Mouse (Mus musculus): Measurements from ENCODE around the gene Crocc2. TPM values are rescaled to one million over a fixed set of nuclear protein-coding genes. Genes with fewer than 3 reads are reported as not detected.

The Crocc2 gene
- total and polyA plus RNA-seq, 3 experiments, result not detected

- no peak overlapping the region for H3K27ac ChIP-seq (ENCODE audit: insufficient read depth, low read depth)
- no peak for TF ChIP-seq IRF4 (IDR thresholded peaks at IDR 0.05; ENCODE audit: low read depth, low read length)
- no peak for TF ChIP-seq USF2 (conservative IDR thresholded peaks at IDR 0.05; ENCODE audit: low read depth, low read length)
- no peaks in the 10 kb centered on the region for H3K36me3 ChIP-seq (replicated peaks in 1 of 2; ENCODE audit: control insufficient read depth in 1 of 2, insufficient read depth in 1 of 2, low read length in 1 of 2)
- H3K9me3 ChIP-seq (replicated peaks; ENCODE audit: low read length), result no peaks in the 10 kb centered on the region
- no peaks in the 10 kb centered on the region for H3K79me2 ChIP-seq (replicated peaks; ENCODE audit: control insufficient read depth, extremely low read depth, insufficient read depth, poor library complexity, severe bottlenecking)
- H3K4me2 ChIP-seq (ENCODE audit: insufficient read depth, low read depth, poor library complexity, severe bottlenecking), result no peak overlapping the region
- peaks cover 93% of the 10 kb centered on the region for H3K27me3 ChIP-seq (replicated peaks)
- 0 out of 4 replicates have a peak, but pooled peaks cover 0 to 4% of the 10 kb centered on the region in 2 experiments for H3K4me1 ChIP-seq (ENCODE audit: control insufficient read depth in 1 of 2, insufficient read depth in 2 of 2)
- dilution Hi-C loops (cut with MboI; ENCODE audit: extremely low pct_ligation_motif_present, extremely low pct_unique_long_range_greater_than_20kb, low sequenced_read_pairs) (no loop called here), in situ Hi-C loops (cut with MboI; ENCODE audit: low pct_ligation_motif_present, low pct_unique_long_range_greater_than_20kb, low sequenced_read_pairs) (loop anchor here (25.0 kb wide), 1 partner anchor 536 kb away; no protein-coding TSS in a partner anchor)
- H3K4me3 ChIP-seq (replicated peaks in 1 of 3; ENCODE audit: low read depth in 2 of 3, low read length in 2 of 3, poor library complexity in 1 of 3), result no peak overlapping the region
- H3K9ac ChIP-seq (ENCODE audit: insufficient read depth, low read depth), result no peak overlapping the region
- DNase-seq (ENCODE audit: extremely low read depth), result no peak
Measured at GRCm38 (mm10) chr1:93175849-93176248, 7.3 kb downstream of the Crocc2 start.

DNA sequence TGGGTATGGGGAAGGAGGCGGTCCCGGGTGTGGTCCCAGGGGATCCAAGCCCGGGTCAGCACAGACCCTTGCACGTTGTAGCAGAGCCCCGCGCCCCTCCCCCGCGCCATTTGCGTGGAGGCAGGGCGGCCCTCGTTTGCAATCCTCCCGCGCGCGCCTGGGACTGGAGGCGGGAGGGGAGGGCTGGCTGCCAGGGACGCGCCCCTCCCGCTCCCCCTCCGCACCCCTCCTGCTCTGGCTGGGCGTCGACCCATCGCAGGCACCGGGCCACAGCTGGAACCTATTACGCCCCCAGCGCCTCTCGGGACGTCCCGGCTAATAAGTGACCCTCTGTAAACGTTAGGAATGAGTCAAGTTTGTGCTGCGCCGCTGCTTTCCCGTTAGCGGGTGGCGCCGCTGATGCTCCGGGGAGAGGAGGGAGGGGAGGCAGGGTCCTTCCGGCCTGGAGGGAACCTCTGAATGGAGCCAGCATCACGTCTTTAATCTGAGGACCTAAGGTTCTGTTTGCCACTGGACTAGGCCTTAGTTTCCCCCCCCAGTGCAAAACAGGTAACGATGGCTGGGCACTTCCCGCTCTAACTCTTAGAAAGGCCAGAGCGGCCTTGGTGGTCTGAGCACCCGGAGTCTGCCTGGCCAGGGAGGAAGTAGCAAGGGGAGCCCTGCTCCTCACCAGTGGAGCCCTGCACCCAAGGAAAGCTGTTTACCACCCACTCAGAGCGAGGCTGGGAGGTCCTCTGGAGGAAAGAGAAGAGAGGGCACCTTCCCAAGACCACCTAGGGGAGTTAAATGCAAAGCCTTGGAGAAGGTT lies 8.2 kb downstream of the Crocc2 start:
- no peak for TF ChIP-seq UBTF (IDR thresholded peaks at IDR 0.05; ENCODE audit: low read depth, low read length)
- no peak for TF ChIP-seq CHD1 (IDR thresholded peaks at IDR 0.05; ENCODE audit: low read depth, low read length)
- TF ChIP-seq USF2 (conservative IDR thresholded peaks at IDR 0.05; ENCODE audit: low read depth, low read length), result no peak
- TF ChIP-seq SIN3A (IDR thresholded peaks at IDR 0.05; ENCODE audit: low read length), result no peak
- no peak for TF ChIP-seq MAZ (IDR thresholded peaks at IDR 0.05; ENCODE audit: low read depth, low read length)
- TF ChIP-seq ZC3H11A (IDR thresholded peaks at IDR 0.05; ENCODE audit: low read depth, low read length), result no peak
- TF ChIP-seq TBP (conservative IDR thresholded peaks at IDR 0.05; ENCODE audit: low read depth, low read length), result no peak
- no peak for TF ChIP-seq CTCF (conservative IDR thresholded peaks at IDR 0.05 in 1 of 2, IDR thresholded peaks at IDR 0.05 in 1 of 2; ENCODE audit: low read depth in 2 of 2, low read length in 2 of 2)
- TF ChIP-seq TCF12 (IDR thresholded peaks at IDR 0.05; ENCODE audit: low read depth, low read length), result no peak
- TF ChIP-seq BHLHE40 (IDR thresholded peaks at IDR 0.05; ENCODE audit: low read depth, low read length), result no peak
- no peak for TF ChIP-seq MAX (IDR thresholded peaks at IDR 0.05; ENCODE audit: low read length)
- TF ChIP-seq ELF1 (IDR thresholded peaks at IDR 0.05; ENCODE audit: low read depth, low read length), result no peak
- no peak for TF ChIP-seq POLR2AphosphoS2 (IDR thresholded peaks at IDR 0.05; ENCODE audit: low read depth, low read length)
- no peak for TF ChIP-seq NRF1 (IDR thresholded peaks at IDR 0.05; ENCODE audit: low read depth, low read length)
- no peak for TF ChIP-seq JUN (IDR thresholded peaks at IDR 0.05; ENCODE audit: insufficient read depth, low read depth, low read length)
- no peak for TF ChIP-seq POLR2A (IDR thresholded peaks at IDR 0.05; ENCODE audit: low read depth, low read length)
- in situ Hi-C loops (cut with MboI; ENCODE audit: low pct_ligation_motif_present, low pct_unique_long_range_greater_than_20kb, low sequenced_read_pairs) (loop anchor here (25.0 kb wide), 1 partner anchor 536 kb away; no protein-coding TSS in a partner anchor), dilution Hi-C loops (cut with MboI; ENCODE audit: extremely low pct_ligation_motif_present, extremely low pct_unique_long_range_greater_than_20kb, low sequenced_read_pairs) (no loop called here)

More for the DNA sequence above, 8.2 kb downstream of the Crocc2 start:
- Histone ChIP-seq H3K4me2 (ENCODE audit: insufficient read depth, low read depth, poor library complexity, severe bottlenecking) (peak overlapping the region; percentile 4), H3K79me2 (replicated peaks; ENCODE audit: control insufficient read depth, extremely low read depth, insufficient read depth, poor library complexity, severe bottlenecking) (no peaks in the 10 kb centered on the region), H3K9me3 (replicated peaks; ENCODE audit: low read length) (no peaks in the 10 kb centered on the region), H3K27me3 (replicated peaks) (peaks cover 94% of the 10 kb centered on the region), H3K4me1 (ENCODE audit: control insufficient read depth in 1 of 2, insufficient read depth in 2 of 2) (0 out of 4 replicates have a peak, but pooled peaks cover 0 to 4% of the 10 kb centered on the region in 2 experiments), H3K4me3 (replicated peaks in 1 of 3; ENCODE audit: low read depth in 2 of 3, low read length in 2 of 3, poor library complexity in 1 of 3) (peak overlapping the region in 1 of 3 experiments; percentile 12), H3K9ac (ENCODE audit: insufficient read depth, low read depth) (no peak overlapping the region), H3K36me3 (replicated peaks in 1 of 2; ENCODE audit: control insufficient read depth in 1 of 2, insufficient read depth in 1 of 2, low read length in 1 of 2) (no peaks in the 10 kb centered on the region), H3K27ac (ENCODE audit: insufficient read depth, low read depth) (no peak overlapping the region)
- DNase-seq (ENCODE audit: extremely low read depth), result no peak
